Mouse (Mus musculus): ENCODE measurements around the gene A430033K04Rik. TPM values are rescaled to one million over a fixed set of nuclear protein-coding genes. Genes with fewer than 3 reads are reported as not detected.

A430033K04Rik gene
- 1 to 10 TPM; 4.0 to 4.1 TPM for total RNA-seq (2021)
- long read RNA-seq, experiment 1, partial matches to known transcripts: 1 of 4 reads
- long read RNA-seq, experiment 1, other reads (novel, unspliced or antisense): 1 of 4 reads
- long read RNA-seq, experiment 2: 0 reads

- peak; percentile 94 to 95 for DNase-seq
These were observed at the start of gene A430033K04Rik for GRCm38 (mm10) chr5:138622645-138623477. Gene A430033K04Rik (plus strand): TSS chr5:138622859.

- no peak for DNase-seq
These were observed 35.3 kb upstream of the A430033K04Rik start for GRCm38 (mm10) chr5:138587396-138587795.

- no peak for DNase-seq
These were observed 4.3 kb upstream of the A430033K04Rik start for GRCm38 (mm10) chr5:138618353-138618752.

- DNase-seq: peak; percentile 94 to 95
These were observed 3.2 kb upstream of the A430033K04Rik start, which contains the start of gene Zfp68 for GRCm38 (mm10) chr5:138619211-138620128. Gene Zfp68 (minus strand): TSS chr5:138619761.

GRCm38 (mm10) chr5:138620836-138621235, 1.8 kb upstream of the A430033K04Rik start:
- DNase-seq: no peak

GRCm38 (mm10) chr5:138623478-138623875, 818 bp downstream of the A430033K04Rik start:
- DNase-seq: no peak

- no peak for DNase-seq
These were observed 13.8 kb downstream of the A430033K04Rik start for GRCm38 (mm10) chr5:138636486-138636885.

GRCm38 (mm10) chr5:138641081-138641480, 18.4 kb downstream of the A430033K04Rik start:
- DNase-seq: no peak

GRCm38 (mm10) chr5:138641761-138642160, 19.1 kb downstream of the A430033K04Rik start:
- no peak for DNase-seq

- no peak for DNase-seq
These were observed 30.3 kb downstream of the A430033K04Rik start for GRCm38 (mm10) chr5:138652911-138653310.

GRCm38 (mm10) chr5:138656477-138657156, 34.0 kb downstream of the A430033K04Rik start:
- peak; percentile 35 to 45 for DNase-seq

- DNase-seq: no peak
These were observed 34.7 kb downstream of the A430033K04Rik start for GRCm38 (mm10) chr5:138657407-138657806.

- peak in 1 of 2 experiments; percentile 42 for DNase-seq
These were observed 35.2 kb downstream of the A430033K04Rik start for GRCm38 (mm10) chr5:138657854-138658253.

GRCm38 (mm10) chr5:138658922-138659321, 36.3 kb downstream of the A430033K04Rik start:
- DNase-seq: peak; percentile 33 to 55

- DNase-seq: peak; percentile 6 to 37
These were observed 60.5 kb downstream of the A430033K04Rik start for GRCm38 (mm10) chr5:138683023-138683766.

GRCm38 (mm10) chr5:138683821-138684220, 61.2 kb downstream of the A430033K04Rik start:
- no peak for DNase-seq

- no peak for DNase-seq
These were observed 64.8 kb downstream of the A430033K04Rik start for GRCm38 (mm10) chr5:138687453-138687852.

GRCm38 (mm10) chr5:138689254-138689653, 66.6 kb downstream of the A430033K04Rik start:
- DNase-seq: no peak

- DNase-seq: no peak
These were observed 70.4 kb downstream of the A430033K04Rik start for GRCm38 (mm10) chr5:138692936-138693570.

- DNase-seq: no peak
These were observed 71.4 kb downstream of the A430033K04Rik start for GRCm38 (mm10) chr5:138694036-138694435.
